Mouse (Mus musculus): Measurements from ENCODE around the gene Gm49355.
"Not testable (repeated sequence)": the region's sequence is repeated elsewhere in the genome, so short reads cannot be mapped to it uniquely, and the experiment has no call there.

The Gm49355 gene

DNA sequence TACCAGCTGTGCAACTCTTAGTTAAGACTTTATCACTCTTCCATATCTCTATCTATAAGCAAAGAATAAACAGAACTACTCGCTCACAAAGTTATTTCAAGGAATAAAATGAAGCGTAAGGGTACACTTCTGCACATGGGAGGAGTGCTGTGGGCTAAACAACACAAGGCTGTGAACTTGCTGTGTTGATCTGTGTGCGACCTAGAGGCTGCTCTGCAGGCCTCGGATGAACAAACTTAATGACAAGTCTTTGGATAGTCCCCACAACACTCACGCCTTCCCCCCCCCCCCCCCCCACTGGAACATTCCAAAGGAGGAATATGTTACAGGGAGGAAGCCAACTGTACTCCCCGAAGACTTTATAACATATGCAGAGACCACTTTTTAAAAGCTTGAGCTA, at the start of gene Gm49355:
Gene Gm49355 (plus strand): TSS at position 336 of the 400 bp plus-strand sequence.
- DNase-seq (ENCODE audit: low read depth, low spot score): no peak

GRCm38 (mm10) chr14:12243726-12244125, 40.0 kb upstream of the Gm49355 start:
- DNase-seq (ENCODE audit: low read depth, low spot score): no peak

- DNase-seq (ENCODE audit: low read depth, low spot score): no peak
These were observed 7.7 kb upstream of the Gm49355 start for GRCm38 (mm10) chr14:12276031-12276430.

GRCm38 (mm10) chr14:12284141-12284912, 551 bp downstream of the Gm49355 start, which contains the start of gene 3830406C13Rik:
Gene 3830406C13Rik, plus strand, starts transcription at chr14:12284173.
- peak; percentile 85 for DNase-seq (ENCODE audit: low read depth, low spot score)

GRCm38 (mm10) chr14:12289747-12290146, 6.0 kb downstream of the Gm49355 start:
- DNase-seq (ENCODE audit: low read depth, low spot score): not testable (repeated sequence)

- DNase-seq (ENCODE audit: low read depth, low spot score): no peak
These were observed 12.6 kb downstream of the Gm49355 start for GRCm38 (mm10) chr14:12296391-12296790.

DNA sequence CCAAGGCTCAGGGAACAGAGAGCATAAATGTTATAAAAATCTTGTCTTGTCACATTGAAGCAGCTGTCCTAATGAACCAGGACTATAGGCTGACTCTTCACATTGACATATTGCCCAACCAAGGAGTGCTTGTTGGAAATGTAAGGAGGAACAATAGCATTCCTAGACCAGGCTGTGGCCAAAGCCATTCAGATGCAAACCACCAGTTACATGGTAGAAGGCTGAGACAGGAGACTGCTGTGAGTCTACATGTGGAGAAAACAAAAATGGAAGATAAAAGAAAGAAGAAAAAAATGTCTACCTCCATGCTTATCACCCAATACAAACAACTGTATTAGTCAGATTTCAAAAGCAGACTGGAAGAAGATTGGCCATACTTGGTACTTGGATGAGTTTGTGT, 15.4 kb downstream of the Gm49355 start:
- DNase-seq (ENCODE audit: low read depth, low spot score): no peak

- no peak for DNase-seq (ENCODE audit: low read depth, low spot score)
These were observed 15.9 kb downstream of the Gm49355 start for GRCm38 (mm10) chr14:12299654-12300053.

DNA sequence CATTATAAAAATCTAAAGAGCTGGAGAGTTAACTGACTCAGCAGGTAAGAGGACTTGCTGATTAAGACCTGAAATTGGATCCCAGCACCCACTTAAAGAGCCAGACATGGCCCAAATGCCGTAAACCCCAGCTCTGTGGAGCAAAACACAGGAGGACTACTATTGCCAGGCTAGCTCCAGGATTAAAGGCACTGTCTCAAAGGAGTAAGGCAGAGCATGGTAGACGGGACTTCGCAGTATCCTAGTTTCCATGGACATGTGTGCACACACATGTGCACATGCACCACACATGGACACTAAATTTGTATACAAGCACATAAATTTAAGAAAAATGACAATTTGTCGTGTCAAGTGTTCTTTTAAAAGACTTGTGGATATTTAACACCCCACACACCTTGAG, 16.5 kb downstream of the Gm49355 start:
- DNase-seq (ENCODE audit: low read depth, low spot score): no peak

DNA sequence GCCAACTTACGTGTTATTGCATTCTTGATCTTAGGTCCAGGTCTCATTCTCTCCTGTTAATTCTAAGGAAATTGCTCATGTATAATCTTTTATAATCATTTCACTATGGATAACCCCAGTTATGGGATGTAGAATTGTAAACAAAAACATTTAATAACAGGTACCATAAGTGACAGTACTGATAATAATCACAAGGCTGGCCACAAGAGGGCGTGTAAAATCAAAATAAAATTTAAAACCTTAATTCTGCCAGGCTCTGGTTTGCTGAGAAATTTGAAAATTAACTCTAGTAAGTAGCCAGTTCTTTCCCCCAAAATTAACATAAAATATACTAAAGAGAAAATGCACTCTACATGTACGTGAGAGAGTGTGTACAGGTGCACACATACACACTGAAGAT, 16.9 kb downstream of the Gm49355 start:
- peak; percentile 3 for DNase-seq (ENCODE audit: low read depth, low spot score)

DNA sequence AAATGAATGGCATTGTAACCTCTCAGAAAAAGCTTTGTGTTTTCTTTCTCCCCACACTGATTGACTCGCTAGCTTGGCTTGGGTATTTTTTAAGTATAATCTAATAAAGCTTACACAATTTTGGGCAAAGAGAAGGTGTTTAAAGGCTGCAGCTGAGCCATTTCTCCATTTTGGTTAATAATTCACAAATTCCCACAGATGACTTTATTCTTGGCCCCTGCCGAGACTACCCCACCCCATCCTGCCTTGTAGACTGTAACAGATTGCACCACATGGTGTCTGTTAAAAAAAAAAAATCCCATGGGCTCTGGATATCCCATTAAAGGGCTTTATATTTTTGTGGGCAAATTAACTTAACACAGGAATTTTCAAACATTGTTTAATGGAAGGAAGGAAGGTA, 19.3 kb downstream of the Gm49355 start:
- DNase-seq (ENCODE audit: low read depth, low spot score): no peak

DNA sequence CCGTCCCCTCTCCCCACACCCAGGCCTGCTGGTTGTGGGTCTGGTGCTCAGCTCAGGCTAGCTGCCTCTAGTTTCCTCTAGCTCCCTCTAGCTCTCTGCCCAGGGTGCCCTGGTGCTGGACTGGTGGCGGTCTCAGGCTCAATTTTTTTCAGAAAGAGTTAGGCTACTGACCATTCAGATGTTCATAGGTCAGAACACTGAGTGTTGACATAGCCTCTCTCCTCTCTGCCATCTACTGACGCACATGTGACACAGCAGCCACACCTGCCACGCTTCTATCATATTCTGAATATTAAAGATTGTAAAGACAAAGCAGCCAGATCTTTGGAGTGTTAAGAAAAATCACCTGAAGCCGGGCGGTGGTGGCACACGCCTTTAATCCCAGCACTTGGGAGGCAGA, 49.8 kb downstream of the Gm49355 start:
- no peak for DNase-seq (ENCODE audit: low read depth, low spot score)

GRCm38 (mm10) chr14:12334925-12335324, 51.1 kb downstream of the Gm49355 start:
- DNase-seq (ENCODE audit: low read depth, low spot score): no peak

GRCm38 (mm10) chr14:12337421-12337997, 53.7 kb downstream of the Gm49355 start:
- DNase-seq (ENCODE audit: low read depth, low spot score): no peak

GRCm38 (mm10) chr14:12337998-12338809, 54.4 kb downstream of the Gm49355 start:
- DNase-seq (ENCODE audit: low read depth, low spot score): no peak

GRCm38 (mm10) chr14:12338811-12339565, 55.2 kb downstream of the Gm49355 start:
- DNase-seq (ENCODE audit: low read depth, low spot score): no peak

DNA sequence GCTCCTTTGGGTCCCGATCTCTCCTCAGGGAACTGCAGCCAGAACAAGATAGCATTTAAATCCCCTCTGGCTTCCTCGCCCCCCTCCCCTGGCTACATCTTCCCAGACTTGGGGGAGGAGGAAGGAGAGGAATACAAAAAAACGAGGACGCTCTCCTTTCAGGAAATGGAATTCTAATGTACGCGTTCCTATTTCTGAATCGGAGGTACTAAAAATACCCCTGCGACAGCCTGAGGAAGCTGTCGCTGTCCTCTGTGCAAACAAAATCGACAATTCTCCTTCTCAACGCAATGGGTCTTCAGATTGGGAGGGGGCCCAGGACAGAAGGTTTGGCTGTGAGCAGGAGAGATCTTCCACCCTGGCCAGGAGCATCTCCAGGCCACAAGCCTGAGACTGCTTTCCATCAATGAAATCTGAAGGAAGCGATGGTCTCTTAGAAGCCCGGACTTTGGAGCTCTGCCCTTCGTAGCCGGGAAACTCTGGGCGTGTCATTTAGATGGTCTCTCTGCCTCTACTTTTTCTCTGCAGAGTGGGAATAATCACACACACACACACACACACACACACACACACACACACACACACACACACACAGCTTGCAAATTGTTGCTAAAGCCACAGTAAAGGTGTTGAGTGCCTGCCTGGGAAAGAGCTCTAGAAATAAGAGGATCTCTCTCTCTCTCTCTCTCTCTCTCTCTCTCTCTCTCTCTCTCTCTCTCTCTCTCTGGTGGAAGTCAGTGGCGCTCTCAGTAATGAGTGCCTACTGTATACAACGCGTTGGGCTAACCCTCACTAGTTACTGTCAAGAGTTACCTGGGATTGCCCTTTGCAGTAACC, 56.7 kb downstream of the Gm49355 start:
- no peak for DNase-seq (ENCODE audit: low read depth, low spot score)

DNA sequence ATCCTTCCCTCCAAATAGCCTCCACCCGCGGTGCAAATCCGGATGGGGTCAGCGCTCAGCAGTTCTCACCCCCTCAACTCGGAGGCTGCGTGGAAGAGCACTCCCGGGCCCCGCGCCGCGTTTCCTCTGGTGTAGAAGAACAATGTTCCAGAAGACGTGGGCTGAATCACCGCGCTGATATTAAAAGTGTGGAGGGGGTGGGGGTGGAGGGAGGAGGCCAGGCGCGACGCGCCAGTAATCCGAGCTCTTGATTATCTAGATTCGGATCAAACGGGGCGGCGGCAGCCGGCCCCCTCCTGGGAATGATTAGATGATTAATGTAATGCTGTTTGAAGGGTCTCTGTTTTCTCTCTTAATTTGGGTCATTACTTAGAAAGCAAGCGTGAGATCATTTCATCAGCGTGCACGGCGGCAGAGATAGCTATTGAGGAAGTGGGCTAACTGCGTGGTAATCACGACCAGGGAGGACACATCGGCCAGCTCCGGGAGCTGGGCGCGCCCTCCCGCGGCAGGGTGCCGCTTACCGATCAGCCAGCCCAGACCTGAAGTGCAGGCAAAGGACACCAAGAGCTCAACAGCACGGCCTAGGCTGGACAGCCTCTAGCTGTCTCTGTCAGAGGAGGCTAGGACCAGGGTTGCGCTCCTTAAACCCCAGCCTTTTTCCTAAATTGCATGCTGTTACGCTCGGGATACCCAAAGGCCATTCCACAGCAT, 57.5 kb downstream of the Gm49355 start:
- DNase-seq (ENCODE audit: low read depth, low spot score): no peak

DNA sequence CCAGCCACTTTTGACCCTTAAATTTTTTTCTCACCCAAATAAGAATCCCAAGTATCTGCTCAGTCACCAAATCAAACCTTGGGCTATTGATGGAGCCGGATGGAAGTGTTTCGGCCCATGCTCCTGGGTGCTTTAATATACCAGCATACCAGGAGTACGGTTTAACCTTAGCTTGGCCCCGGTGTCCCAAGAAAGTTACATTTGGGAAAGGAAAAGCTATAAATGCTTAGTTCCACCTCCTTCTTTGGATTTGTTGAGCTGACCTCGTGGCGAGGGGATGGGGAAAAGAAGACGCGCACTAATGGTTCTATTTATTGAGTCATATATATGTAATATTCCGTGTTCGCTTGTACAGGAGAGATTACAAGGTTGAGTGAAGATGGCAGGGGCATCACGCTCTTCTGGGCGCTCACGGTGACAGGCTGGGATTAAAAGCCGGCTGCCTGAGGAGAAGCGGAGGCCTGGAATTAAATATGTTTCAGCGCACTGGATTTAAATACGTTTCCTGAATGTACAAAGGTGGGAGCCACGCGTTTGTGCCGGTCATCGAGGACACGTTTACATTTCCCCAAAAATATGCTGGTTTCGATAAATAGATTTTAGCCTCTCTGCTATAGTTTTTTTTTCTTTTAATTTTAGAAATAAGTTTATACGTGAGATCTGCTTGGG, 58.1 kb downstream of the Gm49355 start:
- DNase-seq (ENCODE audit: low read depth, low spot score): no peak
